22 mouse cellular contexts compared by ENCODE assay signal in the genomic region with DNA sequence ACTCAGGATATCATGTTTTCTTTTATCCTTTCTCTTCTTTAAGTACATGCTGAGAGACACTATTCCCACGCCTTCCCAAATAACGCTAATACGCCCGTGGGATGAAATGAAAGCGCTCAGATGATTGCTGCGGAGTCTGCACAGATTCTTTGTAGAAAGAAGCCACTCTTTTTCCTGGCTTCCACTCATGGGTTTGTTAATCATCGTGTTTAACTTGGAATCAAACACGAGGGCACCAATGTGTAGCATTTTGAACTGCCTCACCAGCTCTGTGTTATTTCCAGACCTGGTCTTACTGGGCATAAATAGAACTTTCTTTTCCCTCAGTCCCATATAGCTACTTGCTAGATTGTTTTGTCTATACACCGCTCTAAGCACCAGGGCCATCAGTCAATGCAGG.
DNase-seq lines count a peak whose midpoint lies in the region; ATAC-seq and TF ChIP-seq lines count a peak whose summit lies in the region.
"Had no signal": no experiment of that assay in that cellular context is flagged by ENCODE, and none has a peak within 500 bp of the region (broad histone marks: within the 10 kb centered on the region; RNA-seq: fewer than 3 reads in every experiment).

No protein-coding gene starts in this region.

- H3K36me3 ChIP-seq in heart, embryonic 15.5 days, result no peaks in the 10 kb centered on the region
- H3K36me3 ChIP-seq in heart, adult 2 months (ENCODE audit: control insufficient read depth, insufficient read depth, low read length), result peaks cover 1% of the 10 kb centered on the region; the same call in 1 of the 2 replicates
- H3K36me3 ChIP-seq in liver, adult 2 months (ENCODE audit: control insufficient read depth, insufficient read depth, low read length), result no peaks in the 10 kb centered on the region
- H3K36me3 ChIP-seq in liver, embryonic 12.5 days, result no peaks in the 10 kb centered on the region
- no peaks in the 10 kb centered on the region for H3K36me3 ChIP-seq in limb, embryonic 15.5 days
- H3K36me3 ChIP-seq: embryonic facial prominence, embryonic 13.5 days; embryonic facial prominence, embryonic 15.5 days had no signal

- H3K4me3 ChIP-seq in heart, embryonic 15.5 days, result no peak overlapping the region
- no peak overlapping the region for H3K4me3 ChIP-seq in heart, adult 2 months
- no peak overlapping the region for H3K4me3 ChIP-seq in liver, adult 2 months (ENCODE audit: insufficient read depth, low read depth, low read length)
- no peak overlapping the region for H3K4me3 ChIP-seq in liver, embryonic 12.5 days
- H3K4me3 ChIP-seq in limb, embryonic 15.5 days, result no peak overlapping the region
- H3K4me3 ChIP-seq: embryonic facial prominence, embryonic 13.5 days; embryonic facial prominence, embryonic 15.5 days; erythroblast, embryonic 14.5 days; forebrain, embryonic 13.5 days had no signal

- DNase-seq in heart, adult 2 months, result no peak
- DNase-seq in liver, adult 2 months (ENCODE audit: extremely low read depth, low read depth, low spot score), result peak; percentile 77
- DNase-seq in fibroblast of lung, adult 2 months (ENCODE audit: low read depth), result peak; percentile 56
- no peak for DNase-seq in right cerebral cortex, postnatal 14 days
- DNase-seq: adrenal gland, adult 2 months; adrenal gland, postnatal 10 days; adrenal gland, postnatal 25 days; cerebellum, adult 11 months; cerebellum, adult 18-20 months; cerebellum, adult 8-10 months; cerebellum, adult 9-11 months; cerebellum, postnatal 14 days; cerebellum, postnatal 36 days; embryo, embryonic 11 days had no signal

- TF ChIP-seq POLR2A in heart, adult 2 months (IDR thresholded peaks at IDR 0.05; ENCODE audit: insufficient read depth, low read depth, low read length), result no peak
- TF ChIP-seq POLR2A in liver, adult 2 months (IDR thresholded peaks at IDR 0.05; ENCODE audit: extremely low read depth, insufficient read depth, low read length), result no peak

- TF ChIP-seq EP300 in heart, adult 2 months (IDR thresholded peaks at IDR 0.05; ENCODE audit: insufficient read depth, low read depth, low read length), result no peak

- no peak overlapping the region for H3K4me2 ChIP-seq in heart, embryonic 15.5 days
- no peak overlapping the region for H3K4me2 ChIP-seq in liver, embryonic 12.5 days
- no peak overlapping the region for H3K4me2 ChIP-seq in limb, embryonic 15.5 days
- H3K4me2 ChIP-seq: embryonic facial prominence, embryonic 13.5 days; embryonic facial prominence, embryonic 15.5 days; forebrain, embryonic 13.5 days had no signal

- no peak for TF ChIP-seq CTCF in heart, adult 2 months (IDR thresholded peaks at IDR 0.05)
- TF ChIP-seq CTCF in liver, adult 2 months (IDR thresholded peaks at IDR 0.05; ENCODE audit: low read depth, low read length), result no peak

- H3K4me1 ChIP-seq in heart, embryonic 15.5 days (replicated peaks), result peaks cover 7% of the 10 kb centered on the region
- peaks cover under 1% of the 10 kb centered on the region; the same call in 1 of the 2 replicates for H3K4me1 ChIP-seq in heart, adult 2 months (ENCODE audit: control insufficient read depth, insufficient read depth, low read length)
- no peaks in the 10 kb centered on the region for H3K4me1 ChIP-seq in liver, adult 2 months (ENCODE audit: control insufficient read depth, insufficient read depth, low read length)
- H3K4me1 ChIP-seq in liver, embryonic 12.5 days, result no peaks in the 10 kb centered on the region
- peaks cover 17% of the 10 kb centered on the region for H3K4me1 ChIP-seq in limb, embryonic 15.5 days

- no peaks in the 10 kb centered on the region for H3K27me3 ChIP-seq in heart, embryonic 15.5 days
- no peaks in the 10 kb centered on the region for H3K27me3 ChIP-seq in heart, adult 2 months (ENCODE audit: control insufficient read depth, insufficient read depth, low read length)
- no peaks in the 10 kb centered on the region for H3K27me3 ChIP-seq in liver, adult 2 months (ENCODE audit: control insufficient read depth, insufficient read depth, low read length)
- 0 out of 2 replicates have a peak, but pooled peaks cover 4% of the 10 kb centered on the region for H3K27me3 ChIP-seq in liver, embryonic 12.5 days (replicated peaks)
- no peaks in the 10 kb centered on the region for H3K27me3 ChIP-seq in limb, embryonic 15.5 days
- H3K27me3 ChIP-seq: embryonic facial prominence, embryonic 13.5 days; embryonic facial prominence, embryonic 15.5 days; forebrain, embryonic 13.5 days had no signal

- no peak for ATAC-seq in heart, embryonic 15.5 days (replicated peaks; ENCODE audit: insufficient number of reproducible peaks, insufficient read depth, low FRiP score, low read depth)
- no peak for ATAC-seq in liver, embryonic 12.5 days
- ATAC-seq in limb, embryonic 15.5 days (ENCODE audit: insufficient number of reproducible peaks, low FRiP score, low TSS enrichment, low read depth), result no peak
- ATAC-seq: forebrain, embryonic 13.5 days; forebrain, embryonic 16.5 days had no signal

- no peaks in the 10 kb centered on the region for H3K9me3 ChIP-seq in heart, embryonic 15.5 days (replicated peaks)
- no peaks in the 10 kb centered on the region for H3K9me3 ChIP-seq in liver, embryonic 12.5 days (replicated peaks)
- H3K9me3 ChIP-seq in limb, embryonic 15.5 days, result no peaks in the 10 kb centered on the region
- H3K9me3 ChIP-seq: embryonic facial prominence, embryonic 13.5 days; embryonic facial prominence, embryonic 15.5 days; forebrain, embryonic 13.5 days had no signal

- WGBS in heart, embryonic 15.5 days, result 75% methylated on average over 9 of the region's 9 CpGs
- 83% methylated on average over 9 of the region's 9 CpGs for WGBS in heart, adult 2 months
- 45% methylated on average over 9 of the region's 9 CpGs for WGBS in liver, adult 2 months
- WGBS in liver, embryonic 12.5 days (ENCODE audit: insufficient replicate concordance), result 80% methylated on average over 9 of the region's 9 CpGs
- WGBS in limb, embryonic 15.5 days, result 77% methylated on average over 9 of the region's 9 CpGs

- intact Hi-C loops in heart, adult 2 months (cut with DNase I), result no loop called here

- no peaks in the 10 kb centered on the region for H3K79me2 ChIP-seq in heart, adult 2 months (replicated peaks; ENCODE audit: control insufficient read depth, insufficient read depth, low read length)
- no peaks in the 10 kb centered on the region for H3K79me2 ChIP-seq in liver, adult 2 months (ENCODE audit: control insufficient read depth, insufficient read depth, low read length)

- 0 out of 2 replicates have a peak overlapping the region, but pooled peaks have one; percentile 11 for H3K27ac ChIP-seq in heart, embryonic 15.5 days
- H3K27ac ChIP-seq in heart, adult 2 months, result no peak overlapping the region
- no peak overlapping the region for H3K27ac ChIP-seq in liver, adult 2 months (replicated peaks; ENCODE audit: insufficient read depth, low read depth, low read length)
- no peak overlapping the region for H3K27ac ChIP-seq in liver, embryonic 12.5 days
- peak overlapping the region; percentile 47; the same call in 1 of the 2 replicates for H3K27ac ChIP-seq in limb, embryonic 15.5 days
- H3K27ac ChIP-seq: embryonic facial prominence, embryonic 13.5 days; embryonic facial prominence, embryonic 15.5 days; forebrain, embryonic 13.5 days had no signal

- H3K9ac ChIP-seq in heart, embryonic 15.5 days, result no peak overlapping the region
- no peak overlapping the region for H3K9ac ChIP-seq in heart, adult 2 months (ENCODE audit: low read depth, low read length)
- no peak overlapping the region for H3K9ac ChIP-seq in liver, adult 2 months (ENCODE audit: low read depth, low read length)
- no peak overlapping the region for H3K9ac ChIP-seq in liver, embryonic 12.5 days
- no peak overlapping the region for H3K9ac ChIP-seq in limb, embryonic 15.5 days
- H3K9ac ChIP-seq: embryonic facial prominence, embryonic 13.5 days; embryonic facial prominence, embryonic 15.5 days; forebrain, embryonic 13.5 days had no signal

Comparison
In these comparisons a context has a peak if more than half of its experiments do, and no peak if none do; other contexts are left out.
1. H3K27ac ChIP-seq: peak in heart, embryonic 15.5 days (single experiment) and limb, embryonic 15.5 days (single experiment); none in heart, adult 2 months (single experiment), liver, adult 2 months (single experiment) and liver, embryonic 12.5 days (single experiment).
2. DNase-seq: peak in liver, adult 2 months (single experiment) and fibroblast of lung, adult 2 months (single experiment); none in heart, adult 2 months (0 of 2) and right cerebral cortex, postnatal 14 days (single experiment).